Mouse (Mus musculus) liver, adult 2 months (tissue): ENCODE measurements at regions not wholly inside any gene's neighbourhood (a gene's known extent, or its start where the extent isn't known, plus 50 kb on each side); places are given as distances from the start of the nearest gene placed in this dataset.

ENCODE experiments used
- CTCF ChIP-seq: fragments of 200-500 bp; IDR thresholded peaks from 2 replicates; pipeline ENCODE4 v1.5.1; 2011; ENCODE audit warnings: low read depth, low read length, control low read depth
- POLR2A ChIP-seq: fragments of 200-500 bp; IDR thresholded peaks from 2 replicates; pipeline ENCODE4 v1.6.1; 2011; ENCODE audit warnings: low read length, control low read depth; ENCODE audit not compliant: insufficient read depth; ENCODE audit errors: extremely low read depth

GRCm38 (mm10) chr1:78600666-78601065 is 57.0 kb upstream of the Acsl3 start:
- TF ChIP-seq CTCF (no peak), POLR2A (no peak)
